Mouse (Mus musculus) urinary bladder, postnatal 0 days (tissue): ENCODE results near the gene Lyzl4. TPM values are rescaled to one million over a fixed set of nuclear protein-coding genes. Genes with fewer than 3 reads are reported as not detected.

ENCODE experiments used
- polyA plus RNA-seq: library from polyadenylated mRNA; unstranded; fragments of >200 nt; fragmentation: Nextera tagmentation; extraction: Ambion mirVana; gene quantifications from 2 replicates; pipeline ENCODE4 v1.2.1, GENCODE M21; 2015

The Lyzl4 gene
- polyA plus RNA-seq = 0.17 and 0.29 TPM in 2 replicates

DNA sequence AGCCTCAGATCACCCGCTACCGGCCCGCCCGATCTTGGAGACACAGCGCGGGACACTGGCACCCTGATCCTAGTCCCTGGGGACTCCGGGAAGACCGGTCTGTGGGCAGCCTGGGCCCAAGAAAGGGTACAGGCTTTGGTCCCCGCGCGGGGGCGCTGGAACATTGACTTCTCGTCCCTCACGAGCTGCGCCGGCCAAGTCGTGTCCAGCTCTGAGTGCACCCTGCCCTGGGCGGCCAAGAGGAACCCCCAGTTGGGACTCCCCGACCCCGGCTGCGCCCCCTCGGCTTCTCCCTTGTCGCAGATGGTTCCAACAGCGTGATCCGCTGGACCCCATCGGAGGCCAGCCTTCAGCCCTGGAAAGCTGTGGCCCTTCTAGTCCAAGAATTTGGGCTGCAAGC is at the start of gene Lyzl4:
Gene Lyzl4, minus strand, starts transcription at position 96 of the 400 bp plus-strand sequence.

DNA sequence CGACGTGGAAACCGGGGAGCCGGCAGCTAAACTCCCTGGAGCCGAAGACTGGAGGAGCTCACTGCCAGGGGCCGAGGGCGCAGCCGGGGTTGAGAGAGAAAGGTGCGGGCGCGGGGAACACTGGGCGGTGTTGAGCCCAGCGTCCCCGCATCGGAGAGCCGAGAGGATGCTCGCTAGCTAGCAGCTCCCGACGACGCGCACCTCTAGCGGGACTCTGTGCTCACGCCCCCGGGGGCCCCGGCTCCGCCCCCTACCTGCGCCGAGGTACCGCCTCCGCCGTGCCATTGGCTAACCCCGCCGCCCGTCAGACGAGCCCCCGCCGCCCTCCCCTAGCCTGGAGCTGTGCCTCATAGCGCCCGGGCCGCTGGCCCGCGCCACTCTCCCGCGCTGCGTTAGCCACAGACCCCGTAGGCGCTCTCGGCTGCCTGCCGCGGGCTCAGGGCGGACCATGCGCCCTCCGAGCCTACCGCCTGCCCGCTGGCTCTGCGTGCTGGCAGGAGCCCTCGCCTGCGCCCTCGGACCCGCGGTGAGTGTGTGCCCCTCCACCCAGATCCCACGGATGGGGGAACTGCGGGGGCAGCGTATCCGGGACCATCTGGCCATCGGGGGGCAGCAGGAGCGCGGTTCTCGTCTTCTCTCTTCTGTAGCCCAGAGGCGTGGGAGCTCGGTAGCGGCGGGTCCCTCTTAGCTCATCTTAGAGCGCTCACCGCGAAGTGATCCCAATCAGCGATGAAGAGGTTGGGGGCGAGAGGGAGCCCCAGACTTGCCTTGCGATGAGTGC is 695 bp upstream of the Lyzl4 start, which contains the start of gene Vipr1:
Gene Vipr1, plus strand, starts transcription at position 316 of the 781 bp plus-strand sequence.

Other genes with a start within 250 kb of the Lyzl4 start
- 6.8 and 11.0 TPM in 2 replicates for gene Cck, start 146.4 kb downstream of the Lyzl4 start, polyA plus RNA-seq
- gene Vipr1, start 620 bp upstream of the Lyzl4 start, polyA plus RNA-seq = 0.77 and 1.1 TPM in 2 replicates
- gene Sec22c, start 63.4 kb upstream of the Lyzl4 start, polyA plus RNA-seq = 5.8 and 6.1 TPM in 2 replicates
- gene Ss18l2, start 68.2 kb upstream of the Lyzl4 start, polyA plus RNA-seq = 113 and 114 TPM in 2 replicates
- 29.6 and 37.6 TPM in 2 replicates for gene Nktr, start 77.1 kb upstream of the Lyzl4 start, polyA plus RNA-seq
- 21.2 and 21.4 TPM in 2 replicates for gene Zfp651, start 117.2 kb upstream of the Lyzl4 start, polyA plus RNA-seq
- 0.08 and 0.27 TPM in 2 replicates for gene Klhl40, start 135.5 kb upstream of the Lyzl4 start, polyA plus RNA-seq
- 4.2 and 4.6 TPM in 2 replicates for gene Hhatl, start 150.4 kb upstream of the Lyzl4 start, polyA plus RNA-seq
- 0.16 and 0.33 TPM in 2 replicates for gene Ccdc13, start 197.4 kb upstream of the Lyzl4 start, polyA plus RNA-seq
- gene Higd1a, start 216.3 kb upstream of the Lyzl4 start, polyA plus RNA-seq = 265 and 303 TPM in 2 replicates